Mouse (Mus musculus): ENCODE measurements around the gene Prkrip1. TPM values are rescaled to one million over a fixed set of nuclear protein-coding genes. Genes with fewer than 3 reads are reported as not detected.
"Not testable (repeated sequence)": the region's sequence is repeated elsewhere in the genome, so short reads cannot be mapped to it uniquely, and the experiment has no call there.

Gene Prkrip1
- polyA plus RNA-seq, 1 experiment from 2014 or later = 68.4 TPM

DNA sequence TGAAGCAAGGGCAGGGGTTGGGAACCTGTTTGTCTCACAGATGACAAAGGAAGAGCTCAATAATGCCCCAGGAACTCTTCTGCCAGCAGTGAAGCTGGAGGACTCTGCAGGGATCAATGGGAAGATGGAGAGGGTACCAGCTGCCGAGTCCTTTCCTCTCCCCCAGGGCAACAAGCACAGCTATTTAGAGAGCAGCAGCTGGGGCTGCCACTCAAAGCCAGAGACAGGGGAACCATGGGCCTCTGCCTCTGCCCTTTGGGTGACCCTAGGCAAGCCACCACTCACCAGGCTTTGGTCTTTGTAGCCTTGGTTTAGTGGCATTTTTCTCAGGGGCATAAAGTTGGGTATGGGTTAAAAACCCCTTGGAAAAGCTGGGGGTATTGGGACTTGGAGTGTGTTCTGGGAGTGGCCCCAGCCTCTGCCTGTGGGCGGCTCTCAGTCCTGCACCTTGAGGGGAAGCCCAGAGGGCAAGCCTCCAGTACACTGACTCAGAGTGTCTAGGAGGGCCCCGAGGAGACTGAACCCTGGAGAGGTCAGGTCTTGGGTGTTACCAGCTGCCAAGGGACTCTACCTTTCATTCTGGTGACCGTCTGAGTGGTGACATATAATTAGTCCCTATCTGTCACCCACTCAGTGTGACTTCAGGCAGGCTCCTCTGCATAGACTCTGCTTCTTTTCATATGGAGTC, 31.7 kb upstream of the Prkrip1 start:
- Histone ChIP-seq H3K4me2 (replicated peaks) (no peak overlapping the region), H3K4me3 (replicated peaks) (no peak overlapping the region), H3K9ac (replicated peaks) (no peak overlapping the region), H3K36me3 (peaks cover 54% of the 10 kb centered on the region), H3K4me1 (replicated peaks) (peaks cover 17% of the 10 kb centered on the region), H3K27me3 (0 out of 2 replicates have a peak, but pooled peaks cover 3% of the 10 kb centered on the region), H3K27ac (no peak overlapping the region), H3K9me3 (no peaks in the 10 kb centered on the region)
- WGBS = 80% methylated on average over 4 of the region's 4 CpGs
- ATAC-seq = no peak

DNA sequence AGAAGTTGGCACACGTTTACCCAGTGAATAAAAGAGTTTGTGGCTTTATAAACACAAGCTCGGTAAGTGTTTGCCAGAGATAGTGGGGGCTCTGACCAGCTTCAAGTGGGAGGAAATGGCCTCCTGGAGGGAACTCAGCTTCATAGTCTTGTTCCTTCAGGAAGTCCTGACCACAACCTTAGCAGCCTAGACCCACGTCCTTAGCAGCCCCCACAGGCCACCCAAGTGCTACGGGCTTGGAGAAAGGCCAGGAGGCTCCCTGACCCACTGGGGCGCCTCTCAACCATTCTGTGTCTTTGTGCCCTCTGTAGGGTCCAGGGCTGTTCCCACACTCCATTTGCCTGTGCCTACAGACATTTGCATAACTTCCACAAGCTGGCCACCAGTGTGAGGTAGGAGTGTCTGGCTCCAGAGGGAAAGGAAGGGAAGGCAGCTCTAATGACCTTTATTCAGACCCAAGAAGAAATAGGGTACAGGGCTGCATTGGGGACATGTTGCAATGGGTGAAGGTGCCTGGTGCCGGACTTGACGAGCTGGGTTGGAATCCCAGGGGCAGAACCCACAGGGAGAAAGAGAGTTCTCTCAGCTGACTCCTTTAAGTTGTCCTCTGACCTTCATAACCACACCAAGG, 27.6 kb upstream of the Prkrip1 start:
- no peak for ATAC-seq

DNA sequence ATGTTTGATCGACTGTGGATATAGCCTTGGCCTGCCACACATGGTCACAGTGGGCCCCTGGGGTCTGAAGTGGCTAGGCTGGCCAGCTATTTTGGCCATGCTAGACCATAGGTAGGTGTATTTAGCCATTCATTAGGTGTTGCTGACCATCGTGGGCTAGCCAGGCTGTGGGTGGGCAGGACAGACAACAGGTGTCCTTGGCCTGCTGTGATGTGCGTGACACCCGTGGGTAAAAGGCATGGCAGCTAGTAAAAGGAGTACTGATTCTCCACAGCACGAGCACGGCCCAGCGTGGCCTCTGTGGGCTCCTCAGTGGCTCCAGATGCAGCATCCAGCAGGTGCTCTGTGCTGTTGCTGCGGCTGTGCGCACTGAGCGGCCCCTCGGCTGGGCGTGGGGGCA, 19.8 kb upstream of the Prkrip1 start:
- no peak for ATAC-seq
- no peak overlapping the region for H3K9ac ChIP-seq (replicated peaks)
- peaks cover 57% of the 10 kb centered on the region for H3K36me3 ChIP-seq
- no peaks in the 10 kb centered on the region for H3K9me3 ChIP-seq
- no peaks in the 10 kb centered on the region for H3K4me1 ChIP-seq (replicated peaks)
- WGBS = 88% methylated on average over 12 of the region's 12 CpGs
- no peak overlapping the region for H3K27ac ChIP-seq
- H3K4me2 ChIP-seq (replicated peaks) = no peak overlapping the region
- H3K4me3 ChIP-seq (replicated peaks) = no peak overlapping the region
- no peaks in the 10 kb centered on the region for H3K27me3 ChIP-seq

More for the DNA sequence above, 27.6 kb upstream of the Prkrip1 start:
- WGBS = 87% methylated on average over 7 of the region's 7 CpGs
- Histone ChIP-seq H3K4me3 (replicated peaks) (no peak overlapping the region), H3K9me3 (no peaks in the 10 kb centered on the region), H3K4me1 (replicated peaks) (peaks cover 6% of the 10 kb centered on the region; the same call in 1 of the 2 replicates), H3K27me3 (no peaks in the 10 kb centered on the region), H3K36me3 (peaks cover 86% of the 10 kb centered on the region), H3K4me2 (replicated peaks) (no peak overlapping the region), H3K9ac (replicated peaks) (no peak overlapping the region), H3K27ac (no peak overlapping the region)

DNA sequence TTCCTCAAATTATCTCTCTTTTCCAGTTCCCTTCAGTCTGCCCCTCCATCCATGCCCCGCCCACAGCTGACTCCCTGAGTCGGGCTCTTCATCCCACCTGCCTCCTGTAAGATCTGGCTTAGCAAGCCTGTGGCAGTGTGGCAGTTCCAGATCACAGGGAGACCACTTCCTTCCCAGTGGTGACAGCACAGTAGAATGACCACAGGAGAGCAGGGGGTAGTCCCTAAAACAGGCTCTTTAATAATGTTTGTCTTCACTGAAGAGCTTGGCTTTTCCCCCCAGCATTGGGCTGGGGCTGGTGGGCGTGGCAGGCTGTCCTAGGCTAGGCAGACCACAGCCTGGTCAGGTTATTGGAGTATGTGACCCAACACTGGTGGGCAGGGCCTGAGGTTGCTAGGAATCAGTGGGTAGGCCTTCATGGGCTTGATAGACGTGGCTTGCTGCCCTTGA, 19.2 kb upstream of the Prkrip1 start:
- Histone ChIP-seq H3K9ac (replicated peaks) (no peak overlapping the region), H3K27me3 (no peaks in the 10 kb centered on the region), H3K4me3 (replicated peaks) (no peak overlapping the region), H3K4me2 (replicated peaks) (no peak overlapping the region), H3K27ac (no peak overlapping the region), H3K36me3 (peaks cover 50% of the 10 kb centered on the region), H3K9me3 (no peaks in the 10 kb centered on the region), H3K4me1 (replicated peaks) (no peaks in the 10 kb centered on the region)
- WGBS = 74% methylated on average over 4 of the region's 4 CpGs
- no peak for ATAC-seq

DNA sequence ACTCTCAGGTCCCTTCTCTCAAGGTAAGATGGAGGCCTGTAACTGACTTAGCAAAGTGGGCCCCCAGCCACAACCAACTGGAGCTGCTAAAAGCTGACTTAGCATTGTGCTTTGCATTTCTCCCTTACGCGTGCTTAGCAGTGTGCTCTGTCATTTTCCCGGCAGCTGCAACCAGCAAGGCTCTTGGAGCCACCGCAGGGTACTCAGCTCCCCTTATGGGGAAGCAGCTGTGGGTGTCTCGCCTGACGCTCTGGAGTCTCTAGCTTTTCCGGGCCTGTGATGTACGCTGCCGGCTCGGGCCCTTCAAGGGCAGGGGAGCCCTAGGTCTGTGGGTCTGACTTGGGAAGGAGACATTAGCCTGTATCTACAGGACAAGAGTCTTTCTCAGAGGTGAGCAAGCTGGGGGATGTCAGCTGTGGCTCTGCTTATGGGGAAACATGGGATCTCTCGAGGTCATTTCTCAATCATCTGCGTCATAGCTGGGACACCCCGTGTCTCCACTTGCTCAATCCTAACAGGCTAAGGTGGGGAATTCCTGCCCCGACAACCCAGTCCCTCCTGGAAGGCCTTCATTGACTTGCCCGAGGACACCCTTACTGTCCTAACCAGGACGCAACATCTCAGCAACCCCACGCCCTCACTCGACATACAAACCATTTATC, 18.4 kb upstream of the Prkrip1 start:
- Histone ChIP-seq H3K4me1 (replicated peaks) (no peaks in the 10 kb centered on the region), H3K9ac (replicated peaks) (no peak overlapping the region), H3K27me3 (no peaks in the 10 kb centered on the region), H3K36me3 (peaks cover 43% of the 10 kb centered on the region), H3K27ac (no peak overlapping the region), H3K4me2 (replicated peaks) (no peak overlapping the region), H3K4me3 (replicated peaks) (no peak overlapping the region), H3K9me3 (no peaks in the 10 kb centered on the region)
- 91% methylated on average over 18 of the region's 18 CpGs for WGBS
- no peak for ATAC-seq

DNA sequence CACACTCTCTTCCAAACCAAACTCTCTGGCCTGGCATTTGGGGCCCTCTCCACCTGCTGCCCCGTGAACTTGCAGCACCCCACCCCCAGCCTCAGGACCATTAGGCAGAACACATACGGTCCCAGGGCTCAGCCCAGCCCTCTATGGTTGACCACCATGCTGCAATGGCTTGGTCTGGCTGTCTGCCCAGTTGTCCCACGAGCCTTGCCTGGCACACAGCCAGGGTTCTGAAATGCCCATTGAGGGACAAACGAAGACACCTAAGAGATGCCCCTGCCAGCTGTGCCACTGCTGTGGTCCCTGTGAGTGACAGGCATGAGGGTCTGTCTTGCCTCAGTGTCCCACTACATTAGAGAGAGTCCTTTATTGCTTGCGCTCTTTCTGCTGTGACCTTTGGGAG, 17.2 kb upstream of the Prkrip1 start:
- ATAC-seq = no peak
- no peaks in the 10 kb centered on the region for H3K4me1 ChIP-seq (replicated peaks)
- H3K27ac ChIP-seq = no peak overlapping the region
- H3K36me3 ChIP-seq = peaks cover 32% of the 10 kb centered on the region
- no peak overlapping the region for H3K9ac ChIP-seq (replicated peaks)
- H3K9me3 ChIP-seq = no peaks in the 10 kb centered on the region
- no peak overlapping the region for H3K4me2 ChIP-seq (replicated peaks)
- WGBS = 85% methylated on average over 5 of the region's 5 CpGs
- no peak overlapping the region for H3K4me3 ChIP-seq (replicated peaks)
- no peaks in the 10 kb centered on the region for H3K27me3 ChIP-seq

DNA sequence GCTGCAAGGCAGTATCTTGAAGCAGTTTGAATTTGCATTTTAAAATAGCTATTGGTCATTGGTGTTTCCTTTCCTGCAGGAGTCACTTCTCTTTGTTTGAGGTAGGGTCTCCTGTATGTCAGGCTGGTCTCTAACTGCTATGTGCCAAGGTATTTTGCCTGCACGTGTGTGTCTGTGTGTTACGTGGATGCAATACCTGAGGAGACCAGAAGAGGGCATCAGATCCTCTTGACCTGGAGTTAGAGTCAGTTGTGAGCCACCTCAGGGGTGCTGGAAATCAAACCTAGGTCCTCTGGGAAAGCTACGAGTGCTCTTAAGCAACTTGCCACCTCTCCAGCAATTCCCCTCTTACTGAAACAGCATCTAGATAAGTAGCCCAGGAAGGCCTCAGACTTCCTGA, 16.4 kb upstream of the Prkrip1 start:
- no peak for ATAC-seq
- WGBS = 94% methylated on average over 3 of the region's 3 CpGs
- Histone ChIP-seq H3K27ac (no peak overlapping the region), H3K27me3 (no peaks in the 10 kb centered on the region), H3K9me3 (no peaks in the 10 kb centered on the region), H3K9ac (replicated peaks) (no peak overlapping the region), H3K4me2 (replicated peaks) (no peak overlapping the region), H3K36me3 (peaks cover 24% of the 10 kb centered on the region), H3K4me3 (replicated peaks) (no peak overlapping the region), H3K4me1 (replicated peaks) (no peaks in the 10 kb centered on the region)

DNA sequence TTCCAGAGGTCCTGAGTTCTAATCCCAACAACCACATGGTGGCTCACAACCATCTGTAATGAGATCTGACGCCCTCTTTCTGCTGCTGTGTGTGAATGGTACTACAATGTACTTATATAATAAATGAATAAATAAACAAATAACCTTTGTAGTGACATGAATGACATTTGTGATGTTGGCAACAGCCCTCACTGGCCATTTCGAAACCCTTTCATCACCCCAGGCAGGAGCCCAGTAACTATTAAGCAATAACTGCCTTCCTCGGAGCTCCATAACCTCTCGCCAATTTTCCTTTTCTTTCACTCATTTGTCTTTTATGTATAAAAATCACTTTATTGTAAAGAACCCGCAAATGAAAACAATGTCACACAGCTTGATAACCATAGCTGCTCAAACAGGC, 15.0 kb upstream of the Prkrip1 start:
- H3K9me3 ChIP-seq = no peaks in the 10 kb centered on the region
- H3K27ac ChIP-seq = no peak overlapping the region
- no peaks in the 10 kb centered on the region for H3K27me3 ChIP-seq
- no peaks in the 10 kb centered on the region for H3K4me1 ChIP-seq (replicated peaks)
- no peak overlapping the region for H3K9ac ChIP-seq (replicated peaks)
- peaks cover 10% of the 10 kb centered on the region for H3K36me3 ChIP-seq
- no peak overlapping the region for H3K4me2 ChIP-seq (replicated peaks)
- no peak for ATAC-seq
- H3K4me3 ChIP-seq (replicated peaks) = no peak overlapping the region
- 82% methylated on average over 5 of the region's 5 CpGs for WGBS

DNA sequence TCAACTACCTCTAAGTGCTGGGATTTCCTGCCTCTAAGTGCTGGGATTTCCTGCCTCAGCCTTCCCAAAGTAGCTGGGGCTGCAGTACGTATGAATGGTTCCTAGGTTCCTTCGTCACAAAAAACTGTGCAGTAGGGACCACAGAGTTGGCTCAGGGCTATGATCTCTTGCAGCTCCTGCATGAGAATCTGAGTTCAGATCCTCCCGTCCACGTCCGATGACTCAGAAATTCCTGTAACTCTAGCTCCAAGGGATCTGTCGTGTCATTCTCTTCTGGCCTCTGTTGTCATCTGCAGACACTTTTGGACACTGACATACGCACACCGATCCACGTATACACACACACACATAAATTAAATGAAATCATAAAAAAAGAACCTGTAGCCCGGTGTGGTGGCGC, 14.0 kb upstream of the Prkrip1 start:
- no peaks in the 10 kb centered on the region for H3K27me3 ChIP-seq
- H3K9ac ChIP-seq (replicated peaks) = no peak overlapping the region
- no peak for ATAC-seq
- H3K4me1 ChIP-seq (replicated peaks) = no peaks in the 10 kb centered on the region
- H3K36me3 ChIP-seq = no peaks in the 10 kb centered on the region
- WGBS = 91% methylated on average over 11 of the region's 11 CpGs
- no peak overlapping the region for H3K4me3 ChIP-seq (replicated peaks)
- no peak overlapping the region for H3K27ac ChIP-seq
- H3K9me3 ChIP-seq = no peaks in the 10 kb centered on the region
- H3K4me2 ChIP-seq (replicated peaks) = no peak overlapping the region

DNA sequence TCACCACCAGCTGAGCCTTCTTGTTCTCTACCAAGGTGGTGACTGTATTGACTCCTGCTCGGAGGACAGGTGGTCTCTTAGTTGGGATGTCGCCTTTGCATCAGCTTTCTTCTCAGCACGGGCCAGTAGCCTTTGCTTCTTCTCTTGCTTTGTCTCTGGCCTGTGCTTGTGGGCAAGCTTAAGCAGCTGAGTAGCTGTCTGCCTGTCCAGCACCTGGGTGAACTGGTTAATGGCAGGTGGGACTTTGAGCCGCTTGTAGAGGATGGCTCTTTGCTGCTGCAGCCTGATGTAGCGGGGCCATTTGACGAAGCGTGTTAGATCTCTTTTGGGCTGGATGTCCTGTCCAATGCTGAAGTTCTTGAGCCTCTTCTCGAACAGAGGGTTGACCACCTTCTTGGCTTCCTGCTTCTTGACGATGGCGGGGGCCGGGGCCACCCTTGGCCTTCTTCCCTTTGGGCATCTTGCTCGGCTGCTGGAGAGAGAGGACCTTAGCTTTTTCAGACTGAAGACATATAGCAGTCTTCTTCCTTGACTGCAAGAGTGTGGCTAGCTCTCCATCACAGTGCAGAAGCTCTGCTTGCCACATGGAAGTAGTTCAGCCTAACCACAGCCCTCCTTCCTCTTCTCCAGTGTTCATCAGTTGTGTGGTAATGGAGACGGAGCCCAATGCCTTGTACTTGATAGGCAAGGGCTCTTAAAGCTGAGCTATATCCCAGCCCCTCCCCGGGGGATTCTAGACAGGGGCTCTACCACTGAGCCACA, 12.8 kb upstream of the Prkrip1 start:
- H3K9ac ChIP-seq (replicated peaks); H3K9me3 ChIP-seq; H3K4me2 ChIP-seq (replicated peaks); H3K27ac ChIP-seq; H3K4me3 ChIP-seq (replicated peaks); H3K36me3 ChIP-seq; H3K4me1 ChIP-seq (replicated peaks); H3K27me3 ChIP-seq; ATAC-seq: not testable (repeated sequence)
- 93% methylated on average over 14 of the region's 14 CpGs for WGBS

DNA sequence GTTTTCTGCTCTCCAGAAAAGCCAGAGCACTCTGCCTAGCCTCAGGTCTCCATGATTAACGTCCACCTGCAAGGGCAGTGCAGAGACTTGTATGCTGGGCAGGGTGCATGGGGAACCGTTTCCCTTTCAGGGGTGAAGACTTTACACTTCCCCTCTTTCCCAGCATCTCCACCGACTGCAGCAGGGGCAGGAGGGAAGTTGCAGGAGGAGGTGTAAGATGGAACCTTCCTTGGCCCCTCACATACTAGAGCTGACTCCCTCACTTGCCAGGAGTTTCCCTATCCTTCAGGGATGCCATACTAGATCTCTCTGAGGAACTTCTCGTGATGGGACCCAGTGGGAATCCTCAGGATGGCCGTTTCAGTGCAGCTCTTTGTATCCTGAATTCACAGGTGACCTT, 11.8 kb upstream of the Prkrip1 start:
- Histone ChIP-seq H3K36me3 (no peaks in the 10 kb centered on the region), H3K9ac (replicated peaks) (no peak overlapping the region), H3K4me3 (replicated peaks) (no peak overlapping the region), H3K27me3 (no peaks in the 10 kb centered on the region), H3K4me1 (replicated peaks) (no peaks in the 10 kb centered on the region), H3K4me2 (replicated peaks) (no peak overlapping the region), H3K9me3 (no peaks in the 10 kb centered on the region), H3K27ac (no peak overlapping the region)
- WGBS = 69% methylated on average over 5 of the region's 5 CpGs
- ATAC-seq = no peak

DNA sequence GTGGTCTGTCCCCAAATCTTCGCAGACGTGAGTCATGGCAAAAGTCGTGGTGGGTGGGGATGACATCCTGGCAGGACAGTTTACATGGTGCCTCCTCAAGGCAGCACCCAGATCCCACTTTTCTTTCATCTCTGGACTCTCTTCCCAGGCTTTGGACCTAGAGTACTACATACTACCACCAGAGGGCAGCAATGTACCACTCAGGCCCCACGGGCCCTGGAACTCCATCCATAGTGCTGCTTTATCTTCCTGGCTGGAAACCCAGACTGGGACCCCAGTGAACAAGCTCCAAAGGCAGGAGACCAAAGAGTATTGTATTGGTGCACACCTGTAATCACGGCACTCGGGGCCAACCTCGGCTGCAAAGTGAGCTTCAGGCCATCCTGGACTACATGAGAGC, 3.1 kb upstream of the Prkrip1 start:
- peaks cover 4% of the 10 kb centered on the region for H3K36me3 ChIP-seq
- H3K9ac ChIP-seq (replicated peaks) = no peak overlapping the region
- WGBS = 33% methylated on average over 7 of the region's 7 CpGs
- H3K4me2 ChIP-seq (replicated peaks) = no peak overlapping the region
- peak; percentile 70 for ATAC-seq
- peaks cover 17% of the 10 kb centered on the region for H3K4me1 ChIP-seq (replicated peaks)
- no peaks in the 10 kb centered on the region for H3K9me3 ChIP-seq
- H3K4me3 ChIP-seq (replicated peaks) = no peak overlapping the region
- H3K27me3 ChIP-seq = no peaks in the 10 kb centered on the region
- no peak overlapping the region for H3K27ac ChIP-seq

Measured in midbrain, embryonic 13.5 days (tissue).